Mouse (Mus musculus) urinary bladder, adult 2 months (tissue): Measurements from ENCODE around the gene Snx9. TPM values are rescaled to one million over a fixed set of nuclear protein-coding genes. Genes with fewer than 3 reads are reported as not detected.

Source experiments
- DNase-seq: peaks from one replicate; pipeline ENCODE4 v3.0.0; 2022; ENCODE audit warnings: low spot score
- polyA plus RNA-seq: library from polyadenylated mRNA; depleted of rRNA; stranded (reverse); fragments of >200 nt; gene quantifications from 2 replicates; pipeline ENCODE4 v1.2.3, GENCODE M21; 2012

The Snx9 gene
- polyA plus RNA-seq, 1 experiment, result 51.0 TPM

DNA sequence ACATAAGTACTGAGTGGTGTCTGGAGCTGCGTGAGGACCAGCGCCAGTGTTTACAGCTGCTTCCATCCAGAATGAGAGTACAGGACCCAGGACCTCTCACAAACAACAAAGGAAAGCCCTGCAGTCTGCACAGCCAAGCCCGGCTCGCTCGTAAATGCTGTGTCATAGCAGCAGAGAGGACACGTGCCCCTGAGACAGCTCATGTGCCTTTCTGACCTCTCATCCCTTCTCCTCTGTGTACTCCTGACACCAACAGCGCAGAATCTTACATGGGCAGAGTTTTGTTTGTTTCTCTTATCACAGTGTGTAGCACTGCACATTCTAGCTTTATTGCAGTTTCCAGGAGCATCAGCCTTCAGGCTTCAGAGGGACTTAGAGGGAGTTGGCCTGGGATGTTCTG, 85.6 kb downstream of the Snx9 start:
- no peak for DNase-seq

DNA sequence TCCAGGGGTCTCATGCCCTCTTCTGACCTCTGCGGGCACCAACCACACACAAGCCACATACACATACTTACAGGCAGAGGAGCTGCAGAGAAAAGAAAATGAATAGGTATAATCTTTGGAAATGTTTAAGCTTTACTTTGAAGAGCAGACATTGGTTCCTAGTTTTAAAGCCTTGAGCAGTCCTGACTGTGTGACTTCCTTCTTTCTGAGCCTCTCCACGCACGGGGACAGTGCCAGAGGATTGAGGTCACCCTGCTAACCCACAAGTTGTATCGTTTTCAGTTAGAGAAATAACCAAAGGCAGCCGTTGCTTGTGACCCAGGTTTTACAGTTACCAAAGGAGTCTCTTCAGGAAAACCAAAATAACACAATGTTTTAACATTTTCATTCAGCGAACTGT, 87.9 kb downstream of the Snx9 start:
- DNase-seq, result no peak

- no peak for DNase-seq
These were observed 91.0 kb downstream of the Snx9 start for GRCm38 (mm10) chr17:5932161-5932560.

GRCm38 (mm10) chr17:5934554-5935324, 93.6 kb downstream of the Snx9 start:
- peak; percentile 64 for DNase-seq

DNA sequence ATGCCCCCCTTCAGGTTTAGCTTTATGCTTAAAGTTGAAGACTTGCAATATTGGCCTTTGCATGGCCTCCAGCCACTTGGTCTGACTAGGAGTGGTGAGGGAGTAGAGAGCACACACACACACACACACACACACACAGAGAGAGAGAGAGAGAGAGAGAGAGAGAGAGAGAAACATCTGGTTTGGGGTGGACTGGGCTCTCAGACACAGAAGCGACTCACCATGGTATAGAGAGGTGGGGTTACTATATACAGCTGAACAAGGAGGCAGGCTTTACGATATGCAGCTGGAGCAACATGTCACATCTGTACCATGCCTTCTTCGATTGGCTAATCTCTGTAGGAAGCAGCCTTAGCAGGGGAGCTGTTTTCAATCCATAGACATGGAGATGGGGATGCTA, 94.6 kb downstream of the Snx9 start:
- DNase-seq, result no peak

DNA sequence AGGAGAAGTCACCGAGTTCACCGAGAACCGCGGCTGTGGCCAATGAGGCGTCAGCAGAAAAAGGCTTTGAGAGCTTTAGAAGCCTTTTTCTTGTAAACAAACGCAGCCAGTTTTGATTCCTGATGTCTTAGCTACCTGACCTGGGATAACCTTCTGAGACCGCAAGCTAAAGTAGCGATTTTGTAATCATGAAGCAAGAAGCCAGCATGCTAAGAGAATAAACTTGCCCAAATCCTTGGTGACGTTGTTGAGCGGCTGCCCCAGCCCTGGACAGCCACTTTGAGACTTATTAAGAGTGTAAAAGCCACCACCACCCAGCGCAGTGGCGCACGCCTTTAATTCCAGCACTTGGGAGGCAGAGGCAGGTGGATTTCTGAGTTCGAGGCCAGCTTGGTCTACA, 95.1 kb downstream of the Snx9 start:
- DNase-seq, result no peak

- no peak for DNase-seq
These were observed 96.3 kb downstream of the Snx9 start for GRCm38 (mm10) chr17:5937441-5937840.

GRCm38 (mm10) chr17:5939871-5940270, 98.7 kb downstream of the Snx9 start:
- DNase-seq, result no peak

- peak; percentile 79 for DNase-seq
These were observed 99.7 kb downstream of the Snx9 start for GRCm38 (mm10) chr17:5940792-5941191.

DNA sequence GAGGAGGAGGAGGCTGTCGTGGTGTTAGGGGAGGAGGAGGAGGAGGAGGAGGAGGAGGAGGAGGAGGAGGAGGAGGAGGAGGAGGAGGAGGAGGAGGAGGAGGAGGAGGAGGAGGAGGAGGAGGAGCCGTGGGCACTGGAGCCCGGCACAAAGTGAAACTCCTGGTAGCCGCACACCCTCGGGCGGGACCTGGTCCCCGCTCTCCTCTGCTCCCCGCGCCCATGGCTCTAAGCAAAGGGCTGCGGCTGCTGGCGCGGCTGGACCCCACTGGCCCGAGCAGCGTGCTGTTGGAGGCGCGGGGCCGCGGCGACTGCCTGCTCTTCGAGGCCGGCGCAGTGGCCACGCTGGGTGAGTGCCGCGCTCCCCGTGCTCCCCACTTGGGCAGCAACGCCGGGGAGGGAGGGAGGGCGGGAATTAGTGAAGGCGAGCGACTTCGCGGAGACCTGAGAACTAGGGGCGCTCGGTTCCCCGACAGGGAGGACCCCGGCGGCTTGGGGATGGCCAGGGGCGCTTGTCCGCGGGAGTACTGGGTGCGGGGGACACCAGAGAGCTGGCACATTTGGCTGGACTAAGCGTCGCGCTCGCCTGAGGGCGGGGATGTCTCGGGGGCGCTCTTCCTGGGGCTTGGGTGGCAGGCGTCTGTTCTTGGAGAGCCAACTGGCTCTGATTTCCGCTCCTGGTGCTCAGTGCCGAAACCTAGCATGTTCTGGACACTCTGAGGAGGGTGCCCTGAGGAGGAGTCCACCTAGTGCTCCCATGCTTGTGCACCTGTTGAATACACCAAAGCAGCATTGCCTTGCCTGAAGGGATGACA, 100.3 kb downstream of the Snx9 start, which contains the start of gene Synj2:
Gene Synj2, plus strand, starts transcription at position 51 of the 814 bp plus-strand sequence.
- DNase-seq, result peak; percentile 73

- no peak for DNase-seq
These were observed 101.0 kb downstream of the Snx9 start for GRCm38 (mm10) chr17:5942156-5942555.

DNA sequence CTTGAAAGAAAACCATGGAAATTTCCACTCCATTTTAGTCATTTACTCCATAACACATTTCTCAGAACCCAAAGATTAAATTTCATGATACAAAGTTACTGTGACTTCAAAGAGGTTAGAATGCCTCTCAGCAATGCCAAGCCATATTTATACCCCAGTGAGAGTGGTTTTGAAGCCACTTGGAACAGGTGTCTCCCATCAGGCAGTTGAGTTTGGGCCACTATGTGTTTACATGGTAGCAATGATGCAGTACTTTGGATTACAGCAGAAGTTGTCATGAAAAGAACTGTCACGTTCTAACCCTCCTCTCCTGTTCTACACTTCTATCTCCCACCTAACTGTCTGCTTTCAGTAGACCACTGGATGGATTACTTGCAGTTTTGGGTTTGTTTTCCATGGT, 101.9 kb downstream of the Snx9 start:
- DNase-seq, result no peak

GRCm38 (mm10) chr17:5947039-5947438, 105.9 kb downstream of the Snx9 start:
- DNase-seq, result no peak

- DNase-seq, result no peak
These were observed 111.3 kb downstream of the Snx9 start for GRCm38 (mm10) chr17:5952455-5952854.

GRCm38 (mm10) chr17:5956350-5957000, 115.3 kb downstream of the Snx9 start:
- DNase-seq, result no peak

DNA sequence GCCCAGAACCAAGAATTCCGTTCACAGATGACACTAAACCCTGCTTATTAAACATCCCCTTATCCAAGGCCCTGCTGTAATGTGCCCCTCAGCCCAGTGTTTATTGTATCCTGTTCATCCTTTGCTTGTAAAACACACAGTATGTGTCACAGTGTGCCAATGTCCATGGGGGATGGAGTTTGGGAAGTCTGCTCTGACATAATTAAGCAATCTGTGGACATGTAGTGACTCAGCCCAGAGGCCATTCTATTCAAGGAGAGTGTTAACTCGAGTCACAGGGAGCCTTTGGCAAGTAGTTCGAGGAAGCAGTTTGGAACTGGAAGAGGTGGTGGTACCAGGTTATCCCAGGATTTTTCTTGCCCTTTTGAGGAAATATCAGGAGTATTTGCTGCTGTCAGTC, 116.0 kb downstream of the Snx9 start:
- no peak for DNase-seq

GRCm38 (mm10) chr17:5958229-5958628, 117.1 kb downstream of the Snx9 start:
- DNase-seq, result no peak

GRCm38 (mm10) chr17:5958636-5959035, 117.5 kb downstream of the Snx9 start:
- no peak for DNase-seq

- no peak for DNase-seq
These were observed 118.0 kb downstream of the Snx9 start for GRCm38 (mm10) chr17:5959096-5959495.

GRCm38 (mm10) chr17:5959802-5960201, 118.7 kb downstream of the Snx9 start:
- DNase-seq, result no peak

DNA sequence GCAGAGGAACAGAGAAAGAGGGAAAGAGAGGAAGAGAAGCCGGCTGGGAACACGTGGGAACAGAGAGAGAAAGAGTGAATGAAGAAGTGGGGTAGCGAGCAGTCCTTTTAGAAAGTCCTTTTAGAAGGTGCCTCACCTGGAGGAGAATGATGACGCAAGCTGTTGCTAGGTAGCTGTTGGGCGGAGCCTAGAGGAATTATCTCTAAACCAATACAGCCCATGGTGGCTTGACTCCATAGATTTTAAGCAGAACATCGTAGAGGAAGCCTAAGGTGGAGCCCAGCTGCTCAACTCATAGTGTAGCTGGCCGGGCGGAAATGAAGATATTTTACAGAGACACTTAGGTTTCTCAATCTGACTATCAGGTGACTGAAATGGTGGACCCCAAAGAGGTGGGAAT, 122.6 kb downstream of the Snx9 start:
- DNase-seq, result no peak

- DNase-seq, result no peak
These were observed 124.1 kb downstream of the Snx9 start for GRCm38 (mm10) chr17:5965084-5965781.
